Mouse (Mus musculus) left cerebral cortex, adult 8-10 months (tissue): ENCODE data around the gene A430078G23Rik. TPM values are rescaled to one million over a fixed set of nuclear protein-coding genes. Genes with fewer than 3 reads are reported as not detected.
"Not testable (repeated sequence)": the region's sequence is repeated elsewhere in the genome, so short reads cannot be mapped to it uniquely, and the experiment has no call there.

Experiments used
- DNase-seq, 2 experiments: peaks; one replicate each; pipeline ENCODE4 v3.0.0; 2022; ENCODE audit warnings: low spot score in 2 of 2
- total RNA-seq, 4 experiments: library from RNA; stranded (reverse); gene quantifications; 2 replicates each; pipeline ENCODE4 v1.2.4; 2022

A430078G23Rik gene
- not detected for total RNA-seq

GRCm38 (mm10) chr8:3353189-3353810, at the start of gene A430078G23Rik:
Gene A430078G23Rik (plus strand): TSS chr8:3353415.
- DNase-seq, result no peak

GRCm38 (mm10) chr8:3308205-3308800, 44.9 kb upstream of the A430078G23Rik start:
- DNase-seq, result not testable (repeated sequence)

DNA sequence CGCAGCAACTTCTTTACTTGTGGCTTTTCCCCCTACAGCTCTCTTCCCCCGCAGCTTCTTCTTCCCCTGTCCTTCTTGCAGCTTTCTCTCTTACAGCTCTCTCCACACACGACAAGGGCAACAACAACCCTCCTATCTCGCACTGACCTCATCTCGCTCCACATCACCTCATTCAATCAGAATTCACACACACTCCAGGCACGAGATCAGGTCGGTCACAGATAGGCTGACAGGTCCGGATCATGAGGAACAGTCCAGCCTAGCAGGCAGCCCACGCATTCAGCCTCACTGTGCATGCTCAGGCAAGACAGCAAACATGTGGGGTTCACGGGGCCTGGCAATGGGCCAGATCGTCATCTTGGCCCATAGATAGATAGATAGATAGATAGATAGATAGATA, 43.6 kb upstream of the A430078G23Rik start:
- DNase-seq, result no peak

- no peak for DNase-seq
These were observed 41.7 kb upstream of the A430078G23Rik start for GRCm38 (mm10) chr8:3311482-3311881.

DNA sequence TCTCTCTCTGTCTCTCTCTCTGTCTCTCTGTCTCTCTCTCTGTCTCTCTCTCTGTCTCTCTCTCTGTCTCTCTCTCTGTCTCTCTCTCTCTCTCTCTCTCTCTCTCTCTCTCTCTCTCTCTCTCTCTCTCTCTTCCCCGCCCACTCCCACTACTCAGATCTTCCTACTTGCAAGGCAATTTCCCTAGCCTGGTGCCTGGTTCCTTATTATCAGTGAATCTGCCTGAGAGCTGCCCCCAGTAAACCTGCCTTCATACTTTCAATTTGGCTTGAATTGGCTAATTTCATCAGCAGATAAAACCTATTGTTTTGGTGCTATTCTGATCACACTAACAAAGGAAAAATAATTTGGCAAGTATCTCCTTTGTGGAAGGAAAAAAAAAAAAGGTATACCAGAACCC, 39.8 kb upstream of the A430078G23Rik start:
- DNase-seq, result not testable (repeated sequence)

DNA sequence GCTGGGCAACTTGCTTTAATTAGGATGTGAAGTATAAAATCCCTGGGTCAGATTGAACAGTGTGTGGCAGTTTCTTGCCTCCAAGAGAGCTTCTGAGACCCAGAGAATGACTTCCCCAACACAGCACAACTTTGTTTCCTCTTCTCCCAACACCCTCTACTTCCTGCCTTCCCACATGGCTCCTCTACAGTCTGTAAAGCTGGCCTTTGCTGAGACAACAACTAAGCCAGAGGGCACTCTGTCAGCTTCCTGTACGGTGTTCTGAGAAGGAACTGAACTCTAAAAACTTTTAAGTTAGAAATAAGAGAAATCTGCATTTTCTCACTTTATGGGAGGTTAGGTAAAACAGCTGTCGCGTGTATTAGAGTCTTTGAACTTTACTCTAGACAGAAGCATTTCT, 39.4 kb upstream of the A430078G23Rik start:
- no peak for DNase-seq

DNA sequence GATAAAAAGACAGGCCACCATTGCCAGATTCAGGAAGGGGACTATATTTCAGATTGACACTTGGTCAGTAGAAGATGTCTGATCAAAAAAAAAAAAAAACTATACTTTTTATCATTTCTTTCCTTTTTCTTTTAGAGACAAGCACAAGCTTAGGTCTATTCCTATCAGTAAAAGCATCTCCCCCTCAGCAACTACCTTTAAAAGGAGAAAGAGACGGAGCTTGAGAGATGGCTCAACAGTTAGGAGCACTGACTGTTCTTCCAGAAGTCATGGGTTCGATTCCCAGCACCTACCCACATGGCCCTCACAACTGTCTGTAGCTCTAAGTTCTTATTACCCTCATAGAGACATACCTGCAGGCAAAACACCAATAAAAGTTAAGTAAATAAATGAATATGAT, 38.9 kb upstream of the A430078G23Rik start:
- DNase-seq, result no peak

DNA sequence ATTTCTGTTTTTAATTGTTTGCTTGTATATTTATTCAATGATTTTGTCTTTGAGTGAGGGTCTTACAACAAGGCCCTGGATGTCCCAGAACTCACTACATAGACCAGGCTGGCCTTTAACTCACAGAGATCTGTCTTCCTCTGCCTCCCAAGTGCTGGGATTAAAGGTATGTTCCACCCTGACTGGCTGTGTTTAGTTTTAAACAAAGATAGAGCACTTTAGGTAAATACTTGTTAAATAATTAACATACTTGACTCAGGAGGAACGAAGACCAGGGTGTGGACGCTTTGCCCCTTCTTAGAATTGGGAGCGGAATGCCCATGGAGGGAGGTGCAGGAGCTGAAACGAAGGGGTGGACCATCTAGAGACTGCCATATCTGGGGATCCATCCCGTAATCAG, 36.6 kb upstream of the A430078G23Rik start:
- DNase-seq, result no peak

- not testable (repeated sequence) for DNase-seq
These were observed 33.9 kb upstream of the A430078G23Rik start for GRCm38 (mm10) chr8:3319267-3319666.

DNA sequence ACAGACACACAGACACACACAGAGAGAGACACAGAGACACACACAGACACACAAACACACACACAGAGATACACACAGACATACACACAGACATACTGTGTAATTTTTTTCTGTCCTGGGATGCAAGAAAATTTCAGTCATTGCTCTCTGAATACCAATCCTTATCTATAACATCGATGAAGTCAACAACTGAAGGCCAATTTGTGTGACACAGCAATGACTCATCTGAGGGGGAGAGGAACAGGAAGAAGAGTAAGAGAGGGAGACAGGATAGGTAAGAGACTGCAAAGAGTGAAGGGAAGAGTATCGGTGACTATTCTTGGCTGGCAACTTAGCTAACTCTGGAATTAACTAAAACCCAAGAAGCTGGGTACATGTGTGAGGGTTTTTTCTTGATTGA, 29.0 kb upstream of the A430078G23Rik start:
- no peak for DNase-seq

GRCm38 (mm10) chr8:3327056-3327455, 26.2 kb upstream of the A430078G23Rik start:
- no peak for DNase-seq

DNA sequence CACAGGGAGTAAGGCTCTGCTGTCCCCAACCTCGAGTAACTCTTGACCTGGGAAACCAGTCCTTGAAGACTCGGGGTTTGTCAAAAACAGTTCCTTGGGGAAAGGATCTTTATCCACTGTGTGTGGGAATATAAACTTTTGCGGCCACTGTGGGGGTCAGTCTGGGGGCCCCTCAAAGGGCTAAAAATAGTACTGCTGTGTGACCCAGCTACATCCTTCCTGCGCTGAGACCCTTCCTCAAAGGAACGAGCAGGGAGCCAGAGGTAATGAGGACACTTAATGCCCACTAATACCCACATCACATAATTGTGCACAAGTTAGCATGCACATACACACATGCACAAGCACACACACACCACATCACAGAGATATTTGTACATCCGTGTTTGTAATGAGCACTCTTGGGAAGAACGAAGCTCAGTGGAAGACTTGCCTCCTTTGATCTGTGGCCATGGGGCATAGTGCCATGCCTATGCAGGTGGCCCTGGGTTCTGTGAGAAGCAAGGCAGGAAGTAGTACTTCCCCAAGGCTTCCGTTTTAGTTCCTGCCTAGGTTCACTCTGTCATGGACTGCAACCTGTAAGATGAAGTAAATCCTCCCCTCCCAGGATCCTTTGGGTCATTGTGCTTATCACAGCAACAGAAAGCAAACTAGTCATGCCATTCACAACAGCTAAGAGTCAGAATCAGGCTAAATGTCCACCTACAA, 25.5 kb upstream of the A430078G23Rik start:
- DNase-seq, result no peak

DNA sequence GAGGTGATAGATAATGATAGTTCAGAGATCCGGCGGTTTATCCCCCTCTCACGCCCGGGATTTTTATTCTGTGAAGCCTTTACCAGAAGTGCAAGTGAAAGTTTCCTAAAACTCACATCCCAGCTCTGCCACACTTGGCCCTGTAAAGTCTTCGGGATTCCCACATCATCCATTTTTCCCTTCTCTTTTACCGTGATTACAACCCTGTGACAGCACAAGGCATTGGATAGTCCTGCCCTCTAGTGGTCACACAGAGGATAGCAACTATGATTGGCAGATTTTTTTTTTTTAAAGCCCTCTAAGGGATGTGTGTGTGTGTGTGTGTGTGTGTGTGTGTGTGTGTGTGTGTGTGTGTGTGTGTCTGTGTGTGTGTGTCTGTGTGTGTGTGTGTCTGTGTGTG, 22.6 kb upstream of the A430078G23Rik start:
- peak in 1 of 2 experiments; percentile 13 for DNase-seq

- DNase-seq, result no peak
These were observed 21.5 kb upstream of the A430078G23Rik start for GRCm38 (mm10) chr8:3331692-3332091.

DNA sequence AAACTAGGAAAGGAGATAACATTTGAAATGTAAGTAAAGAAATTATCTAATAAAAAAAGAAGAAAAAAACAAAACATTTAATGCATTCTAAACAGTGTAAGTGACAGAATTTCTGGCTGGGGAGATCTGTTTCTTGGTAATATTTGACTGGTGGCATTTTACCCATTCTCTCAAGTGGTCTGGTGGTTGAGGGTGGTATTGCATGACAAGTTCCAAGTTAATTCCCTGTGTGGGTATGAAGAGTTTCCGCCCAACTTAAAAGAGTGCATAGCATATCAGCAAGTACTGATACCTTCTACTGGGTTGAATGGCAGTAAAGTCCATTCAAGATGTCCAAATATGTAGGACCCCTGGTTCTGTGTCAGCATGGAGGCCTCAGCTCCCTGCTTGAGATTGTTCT, 17.3 kb upstream of the A430078G23Rik start:
- DNase-seq, result no peak

GRCm38 (mm10) chr8:3336658-3337524, 16.3 kb upstream of the A430078G23Rik start:
- no peak for DNase-seq

GRCm38 (mm10) chr8:3337525-3337824, 15.7 kb upstream of the A430078G23Rik start:
- DNase-seq, result not testable (repeated sequence)

GRCm38 (mm10) chr8:3337971-3338370, 15.2 kb upstream of the A430078G23Rik start:
- no peak for DNase-seq

- not testable (repeated sequence) for DNase-seq
These were observed 12.5 kb upstream of the A430078G23Rik start for GRCm38 (mm10) chr8:3340711-3341110.

GRCm38 (mm10) chr8:3345337-3345736, 7.9 kb upstream of the A430078G23Rik start:
- no peak for DNase-seq

- no peak for DNase-seq
These were observed 6.4 kb upstream of the A430078G23Rik start for GRCm38 (mm10) chr8:3346691-3347413.
